Mouse (Mus musculus) olfactory bulb, adult 2 months (tissue): ENCODE data around the gene Cpn2.

Source experiments
- CTCF ChIP-seq: fragments of 200-500 bp; IDR thresholded peaks from 2 replicates; pipeline ENCODE4 v1.5.1; 2012; ENCODE audit warnings: low read depth, mild to moderate bottlenecking, low read length, moderate library complexity; ENCODE audit not compliant: insufficient read depth
- POLR2A ChIP-seq: fragments of 200-500 bp; IDR thresholded peaks from 2 replicates; pipeline ENCODE4 v1.6.1; 2012; ENCODE audit warnings: mild to moderate bottlenecking, low read depth, low read length, moderate library complexity; ENCODE audit not compliant: insufficient read depth

- TF ChIP-seq POLR2A (no peak), CTCF (no peak)
Observed at GRCm38 (mm10) chr16:30221161-30221782, 46.0 kb downstream of the Cpn2 start.
